Comparison of ENCODE assay signal across 9 mouse cellular contexts in the genomic region with DNA sequence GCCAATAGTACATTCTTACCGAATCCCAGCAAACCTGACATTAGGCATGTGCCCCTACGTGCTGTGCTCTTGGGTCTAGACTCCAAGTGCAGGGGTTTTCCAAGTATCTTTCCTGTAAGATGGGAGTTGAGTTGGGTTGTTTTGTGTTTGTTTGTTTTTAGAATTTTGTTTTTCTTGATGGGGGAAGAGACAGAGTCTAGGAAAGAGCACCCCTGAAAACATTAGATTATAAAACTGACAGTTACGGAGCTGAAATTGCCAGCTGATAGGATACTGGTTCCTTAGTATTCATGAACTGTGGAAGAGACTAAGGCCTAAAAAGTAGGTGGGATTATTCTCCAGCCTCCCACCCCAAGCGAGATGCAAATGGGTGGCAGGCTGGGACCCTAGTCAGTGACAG. TPM values are rescaled to one million over a fixed set of nuclear protein-coding genes. Genes with fewer than 3 reads are reported as not detected.
DNase-seq lines count a peak whose midpoint lies in the region; ATAC-seq and TF ChIP-seq lines count a peak whose summit lies in the region.
"Had no signal": no experiment of that assay in that cellular context is flagged by ENCODE, and none has a peak within 500 bp of the region (broad histone marks: within the 10 kb centered on the region; RNA-seq: fewer than 3 reads in every experiment).

No protein-coding gene starts in this region.

- H3K4me3 ChIP-seq in hindbrain, embryonic 14.5 days (replicated peaks; ENCODE audit: low read length) = no peak overlapping the region
- H3K4me3 ChIP-seq in hindbrain, embryonic 16.5 days (ENCODE audit: low read length) = no peak overlapping the region
- H3K4me3 ChIP-seq in MEL (ENCODE audit: control insufficient read depth in 1 of 2, insufficient read depth in 1 of 2, low read depth in 2 of 2, low read length in 2 of 2) = peak overlapping the region; percentile 15 to 70
- H3K4me3 ChIP-seq in brown adipose tissue, adult 24 weeks (ENCODE audit: insufficient read depth, low read depth, low read length) = no peak overlapping the region
- peak overlapping the region; percentile 26 to 40 for H3K4me3 ChIP-seq in liver, embryonic 14.5 days (ENCODE audit: insufficient read depth in 1 of 2, low read depth in 2 of 2, low read length in 2 of 2)

- no peak for TF ChIP-seq CTCF in MEL (IDR thresholded peaks at IDR 0.05 in 2 of 3, conservative IDR thresholded peaks at IDR 0.05 in 1 of 3; ENCODE audit: control insufficient read depth in 1 of 3, insufficient read depth in 1 of 3, low read depth in 2 of 3, low read length in 3 of 3, poor library complexity in 1 of 3, severe bottlenecking in 1 of 3)
- TF ChIP-seq CTCF in liver, embryonic 14.5 days (IDR thresholded peaks at IDR 0.05; ENCODE audit: low read depth) = no peak

- peaks cover 94% of the 10 kb centered on the region for H3K4me1 ChIP-seq in hindbrain, embryonic 14.5 days (replicated peaks; ENCODE audit: control insufficient read depth, insufficient read depth, low read length)
- peaks cover 87% of the 10 kb centered on the region for H3K4me1 ChIP-seq in hindbrain, embryonic 16.5 days (ENCODE audit: control insufficient read depth, insufficient read depth, low read depth, low read length)
- H3K4me1 ChIP-seq in MEL (ENCODE audit: control insufficient read depth in 1 of 2, insufficient read depth in 2 of 2, low read length in 2 of 2) = peaks cover 8 to 37% of the 10 kb centered on the region in 2 experiments
- H3K4me1 ChIP-seq in brown adipose tissue, adult 24 weeks (ENCODE audit: control insufficient read depth, insufficient read depth, insufficient read length, low read length) = peaks cover 89% of the 10 kb centered on the region
- peaks cover 30 to 55% of the 10 kb centered on the region in 2 experiments for H3K4me1 ChIP-seq in liver, embryonic 14.5 days (replicated peaks; ENCODE audit: control insufficient read depth in 2 of 2, insufficient read depth in 2 of 2, low read length in 1 of 2)

- no peak for ATAC-seq in hindbrain, embryonic 14.5 days (ENCODE audit: low FRiP score)
- no peak for ATAC-seq in hindbrain, embryonic 16.5 days
- ATAC-seq in liver, embryonic 14.5 days (ENCODE audit: insufficient read depth) = no peak

- TF ChIP-seq POLR2A in MEL (IDR thresholded peaks at IDR 0.05; ENCODE audit: control insufficient read depth in 1 of 2, insufficient read depth in 1 of 2, low read depth in 1 of 2, low read length in 2 of 2, poor library complexity in 1 of 2) = no peak

- DNase-seq in hindbrain, embryonic 14.5 days (ENCODE audit: low spot score) = no peak
- DNase-seq in MEL (ENCODE audit: low read depth, low spot score) = no peak
- no peak for DNase-seq in liver, embryonic 14.5 days (ENCODE audit: low read depth in 3 of 3, low spot score in 3 of 3)
- DNase-seq in left cerebral cortex, postnatal 4 days = no peak
- no peak for DNase-seq in ovary, postnatal 36 days (ENCODE audit: low spot score)
- DNase-seq: lung, adult 2 months; right cerebral cortex, adult 18-20 months had no signal

- TF ChIP-seq RAD21 in MEL (IDR thresholded peaks at IDR 0.05; ENCODE audit: low read depth, low read length) = no peak

- no peaks in the 10 kb centered on the region for H3K9me3 ChIP-seq in hindbrain, embryonic 14.5 days (ENCODE audit: control insufficient read depth, low read length)
- H3K9me3 ChIP-seq in hindbrain, embryonic 16.5 days (ENCODE audit: control insufficient read depth, low read length) = no peaks in the 10 kb centered on the region
- H3K9me3 ChIP-seq in MEL (replicated peaks; ENCODE audit: insufficient read depth, low read length) = no peaks in the 10 kb centered on the region
- no peaks in the 10 kb centered on the region for H3K9me3 ChIP-seq in liver, embryonic 14.5 days (ENCODE audit: control insufficient read depth, low read length)

- H3K9ac ChIP-seq in hindbrain, embryonic 14.5 days = no peak overlapping the region
- no peak overlapping the region for H3K9ac ChIP-seq in hindbrain, embryonic 16.5 days (ENCODE audit: low read depth, low read length)
- peak overlapping the region; percentile 61 for H3K9ac ChIP-seq in MEL (ENCODE audit: control insufficient read depth, low read depth, low read length, poor library complexity, severe bottlenecking)
- H3K9ac ChIP-seq in liver, embryonic 14.5 days (replicated peaks) = peak overlapping the region; percentile 41

- TF ChIP-seq EP300 in MEL (IDR thresholded peaks at IDR 0.05; ENCODE audit: low read depth in 1 of 2, low read length in 2 of 2) = peak; percentile 46 to 61; a peak in 2 of 4 replicates
- no peak for TF ChIP-seq EP300 in liver, embryonic 14.5 days (IDR thresholded peaks at IDR 0.05; ENCODE audit: low read depth)

- 80% methylated on average over 4 of the region's 4 CpGs for WGBS in hindbrain, embryonic 14.5 days
- 78% methylated on average over 4 of the region's 4 CpGs for WGBS in hindbrain, embryonic 16.5 days
- WGBS in liver, embryonic 14.5 days (ENCODE audit: insufficient replicate concordance) = 37% methylated on average over 4 of the region's 4 CpGs

- no peak overlapping the region for H3K4me2 ChIP-seq in hindbrain, embryonic 14.5 days (replicated peaks)
- no peak overlapping the region for H3K4me2 ChIP-seq in hindbrain, embryonic 16.5 days (ENCODE audit: low read length)
- peak overlapping the region; percentile 77 for H3K4me2 ChIP-seq in liver, embryonic 14.5 days (ENCODE audit: low read depth)

- no peaks in the 10 kb centered on the region for H3K27me3 ChIP-seq in hindbrain, embryonic 14.5 days (ENCODE audit: control insufficient read depth, insufficient read depth, low read length)
- no peaks in the 10 kb centered on the region for H3K27me3 ChIP-seq in hindbrain, embryonic 16.5 days (replicated peaks; ENCODE audit: control insufficient read depth, insufficient read depth, low read length)
- H3K27me3 ChIP-seq in MEL (ENCODE audit: control insufficient read depth in 1 of 2, insufficient read depth in 2 of 2, low read length in 2 of 2) = no peaks in the 10 kb centered on the region
- H3K27me3 ChIP-seq in liver, embryonic 14.5 days (ENCODE audit: control insufficient read depth, insufficient read depth, low read length) = no peaks in the 10 kb centered on the region

- H3K27ac ChIP-seq in hindbrain, embryonic 14.5 days = 0 out of 2 replicates have a peak overlapping the region, but pooled peaks have one; percentile 64
- H3K27ac ChIP-seq in hindbrain, embryonic 16.5 days (ENCODE audit: low read depth, low read length) = no peak overlapping the region
- peak overlapping the region; percentile 99 for H3K27ac ChIP-seq in MEL (ENCODE audit: control insufficient read depth, low read depth, low read length)
- peak overlapping the region; percentile 81 for H3K27ac ChIP-seq in brown adipose tissue, adult 24 weeks (replicated peaks; ENCODE audit: low read depth, low read length)
- H3K27ac ChIP-seq in liver, embryonic 14.5 days = peak overlapping the region; percentile 77

- peaks cover 25% of the 10 kb centered on the region for H3K79me2 ChIP-seq in MEL (ENCODE audit: control insufficient read depth, insufficient read depth, low read length, poor library complexity)

- intact Hi-C loops in left cerebral cortex, postnatal 4 days (cut with DNase I) = no loop called here

- no peaks in the 10 kb centered on the region for H3K36me3 ChIP-seq in hindbrain, embryonic 14.5 days (replicated peaks; ENCODE audit: control insufficient read depth, insufficient read depth)
- H3K36me3 ChIP-seq in hindbrain, embryonic 16.5 days (ENCODE audit: control insufficient read depth, insufficient read depth, low read length) = no peaks in the 10 kb centered on the region
- peaks cover 0 to 26% of the 10 kb centered on the region in 2 experiments; a peak in 2 of 4 replicates for H3K36me3 ChIP-seq in MEL (ENCODE audit: control insufficient read depth in 1 of 2, insufficient read depth in 2 of 2, low read length in 2 of 2)
- no peaks in the 10 kb centered on the region for H3K36me3 ChIP-seq in liver, embryonic 14.5 days (replicated peaks; ENCODE audit: control insufficient read depth, insufficient read depth, low read depth)

TF ChIP-seq in MEL, 35 proteins besides CTCF, POLR2A, EP300 and RAD21 (continues in another document):
- TF ChIP-seq GABPA (IDR thresholded peaks at IDR 0.05; ENCODE audit: low read depth, low read length) = no peak
- no peak for TF ChIP-seq ZKSCAN1 (IDR thresholded peaks at IDR 0.05; ENCODE audit: low read depth, low read length)
- TF ChIP-seq MXI1 (IDR thresholded peaks at IDR 0.05; ENCODE audit: low read depth, low read length) = no peak; the same call in 1 of the 2 replicates
- no peak for TF ChIP-seq POLR2AphosphoS5 (IDR thresholded peaks at IDR 0.05; ENCODE audit: borderline replicate concordance, low read depth, low read length)
- TF ChIP-seq CHD2 (IDR thresholded peaks at IDR 0.05; ENCODE audit: low read length) = no peak
- TF ChIP-seq KAT2A (conservative IDR thresholded peaks at IDR 0.05; ENCODE audit: low read depth, low read length) = no peak
- TF ChIP-seq MYB (IDR thresholded peaks at IDR 0.05; ENCODE audit: low read depth, low read length) = 0 out of 2 replicates have a peak, but pooled peaks have one; percentile 32
- no peak for TF ChIP-seq E2F4 (IDR thresholded peaks at IDR 0.05; ENCODE audit: borderline replicate concordance, low read depth, low read length)
- TF ChIP-seq GATA1 (IDR thresholded peaks at IDR 0.05; ENCODE audit: low read depth, low read length) = 0 out of 2 replicates have a peak, but pooled peaks have one; percentile 13
- no peak for TF ChIP-seq UBTF (IDR thresholded peaks at IDR 0.05; ENCODE audit: borderline replicate concordance, insufficient read depth, low read depth, low read length)
- peak; percentile 72; the same call in 1 of the 2 replicates for TF ChIP-seq CHD1 (IDR thresholded peaks at IDR 0.05; ENCODE audit: low read depth, low read length)
- TF ChIP-seq MAX (IDR thresholded peaks at IDR 0.05; ENCODE audit: low read length) = no peak
- TF ChIP-seq USF2 (IDR thresholded peaks at IDR 0.05; ENCODE audit: borderline replicate concordance in 1 of 2, insufficient read depth in 1 of 2, low read depth in 1 of 2, low read length in 2 of 2) = no peak
- TF ChIP-seq ETS1 (IDR thresholded peaks at IDR 0.05; ENCODE audit: low read depth, low read length) = 0 out of 2 replicates have a peak, but pooled peaks have one; percentile 24

RNA-seq across cellular contexts. Expression of a gene that starts 21.5 kb away (rescaled TPM):
- polyA plus RNA-seq in hindbrain, embryonic 14.5 days (2014; fragmentation: Nextera tagmentation; extraction: Ambion mirVana) = 70.0 and 70.6 TPM in 2 replicates
- polyA plus RNA-seq in hindbrain, embryonic 16.5 days (2015; fragmentation: Nextera tagmentation; extraction: Ambion mirVana) = 50.4 and 55.0 TPM in 2 replicates
- 2.7 and 3.7 TPM in 2 replicates for total RNA-seq in MEL (2012; rRNA removed)
- 10 to 100 TPM in 1 of 2 experiments, not detected in 1; 19.9 TPM for polyA plus RNA-seq in MEL (2012; ENCODE audit: insufficient read depth in 1 of 2, insufficient read length in 2 of 2, low read depth in 1 of 2, low replicate concordance in 2 of 2, missing spikeins in 1 of 2)
- 15.0 and 17.0 TPM in 2 replicates for polyA plus RNA-seq in brown adipose tissue, adult 24 weeks (2012; ENCODE audit: insufficient read depth, insufficient read length, missing spikeins)
- 3.4 and 3.6 TPM in 2 replicates for polyA plus RNA-seq in liver, embryonic 14.5 days (2012; rRNA removed)
- polyA plus RNA-seq in liver, embryonic 14.5 days (2014; fragmentation: Nextera tagmentation; extraction: Ambion mirVana) = 4.0 and 4.6 TPM in 2 replicates
- total RNA-seq in left cerebral cortex, postnatal 4 days (2021) = 100 to 1,000 TPM; 149 to 152 TPM

Comparison
In these comparisons a context has a peak if more than half of its experiments do, and no peak if none do; other contexts are left out.
1. H3K4me3 ChIP-seq: peak in MEL (2 of 2) and liver, embryonic 14.5 days (2 of 2); none in hindbrain, embryonic 14.5 days (single experiment), hindbrain, embryonic 16.5 days (single experiment) and brown adipose tissue, adult 24 weeks (single experiment).
2. H3K9ac ChIP-seq: peak in MEL (single experiment) and liver, embryonic 14.5 days (single experiment); none in hindbrain, embryonic 14.5 days (single experiment) and hindbrain, embryonic 16.5 days (single experiment).